Mouse (Mus musculus) stomach, postnatal 0 days (tissue): Measurements from ENCODE around the gene Lama2.

Source experiments
- CTCF ChIP-seq: IDR thresholded peaks from 2 replicates; pipeline ENCODE4 v1.5.1; 2016; ENCODE audit warnings: antibody characterized with exemption, low read depth, mild to moderate bottlenecking, moderate library complexity
- EP300 ChIP-seq: optimal IDR thresholded peaks from 2 replicates; pipeline ENCODE3; 2016; ENCODE audit warnings: antibody characterized with exemption

GRCm38 (mm10) chr10:27041812-27042211 lies 577.7 kb downstream of the Lama2 start:
- TF ChIP-seq CTCF (no peak), EP300 (no peak)
